Mouse (Mus musculus): ENCODE measurements at regions not wholly inside any gene's neighbourhood (a gene's known extent, or its start where the extent isn't known, plus 50 kb on each side); places are given as distances from the start of the nearest gene placed in this dataset.

GRCm38 (mm10) chr2:8498466-8498865, 989.1 kb upstream of the Celf2 start:
- TF ChIP-seq CTCF (IDR thresholded peaks at IDR 0.05; ENCODE audit: low read depth) (no peak), EP300 (IDR thresholded peaks at IDR 0.05; ENCODE audit: low read depth) (no peak)
